Mouse (Mus musculus) embryo, embryonic 10 days (tissue): Measurements from ENCODE around the gene Olfr810.

Experiments used
- DNase-seq: peaks from one replicate; pipeline ENCODE4 v3.0.0-alpha.2; 2015; ENCODE audit warnings: low spot score

Gene Olfr810

GRCm38 (mm10) chr10:129794817-129795216 lies at the start of gene Olfr810:
Gene Olfr810, minus strand, starts transcription at chr10:129794917.
- DNase-seq: no peak

- DNase-seq: no peak
Observed at GRCm38 (mm10) chr10:129804296-129804695, 9.6 kb upstream of the Olfr810 start, which contains the start of gene Olfr811. Gene Olfr811, minus strand, starts transcription at chr10:129804396.

- no peak for DNase-seq
Observed at GRCm38 (mm10) chr10:129778123-129778522, 16.6 kb downstream of the Olfr810 start.

GRCm38 (mm10) chr10:129774338-129774737 lies 20.4 kb downstream of the Olfr810 start, which contains the start of gene Olfr809:
Gene Olfr809, plus strand, starts transcription at chr10:129774638.
- no peak for DNase-seq

- no peak for DNase-seq
Observed at GRCm38 (mm10) chr10:129765182-129765581, 29.5 kb downstream of the Olfr810 start, which contains the start of gene Olfr808. Gene Olfr808, plus strand, starts transcription at chr10:129765482.

- no peak for DNase-seq
Observed at GRCm38 (mm10) chr10:129757693-129758092, 37.0 kb downstream of the Olfr810 start, which contains the start of gene Olfr807. Gene Olfr807, minus strand, starts transcription at chr10:129757793.

GRCm38 (mm10) chr10:129741821-129742220 lies 52.9 kb downstream of the Olfr810 start, which contains the start of gene Olfr806:
Gene Olfr806, minus strand, starts transcription at chr10:129741921.
- no peak for DNase-seq
